Mouse (Mus musculus) testis, adult 2 months (tissue): ENCODE data around the gene Morf4l2. TPM values are rescaled to one million over a fixed set of nuclear protein-coding genes. Genes with fewer than 3 reads are reported as not detected.
A peak's percentile ranks its signal among the peaks of the same experiment; 100 is the strongest.

ENCODE experiments used
- H3K27ac ChIP-seq: fragments of 200-500 bp; 2 replicates; pipeline ENCODE4 v1.5.1; 2012; ENCODE audit warnings: low read depth, low read length; ENCODE audit not compliant: control insufficient read depth, insufficient read depth
- H3K27me3 ChIP-seq: fragments of 200-500 bp; 2 replicates; pipeline ENCODE4 v1.6.1; 2012; ENCODE audit warnings: mild to moderate bottlenecking, low read length, moderate library complexity; ENCODE audit not compliant: control insufficient read depth, insufficient read depth
- H3K36me3 ChIP-seq: fragments of 200-500 bp; 2 replicates; pipeline ENCODE4 v1.6.1; 2012; ENCODE audit warnings: mild to moderate bottlenecking, low read length; ENCODE audit not compliant: control insufficient read depth, insufficient read depth
- H3K4me1 ChIP-seq: fragments of 200-500 bp; 2 replicates; pipeline ENCODE4 v1.6.1; 2012; ENCODE audit warnings: low read length; ENCODE audit not compliant: control insufficient read depth, insufficient read depth
- H3K4me3 ChIP-seq: fragments of 200-500 bp; 2 replicates; pipeline ENCODE4 v1.5.1; 2012; ENCODE audit warnings: low read depth, mild to moderate bottlenecking, low read length, moderate library complexity, mixed read lengths; ENCODE audit not compliant: control insufficient read depth
- CTCF ChIP-seq: fragments of 200-500 bp; IDR thresholded peaks from 2 replicates; pipeline ENCODE4 v1.5.1; 2012; ENCODE audit warnings: low read depth, mild to moderate bottlenecking, inconsistent platforms, low read length, moderate library complexity; ENCODE audit not compliant: control insufficient read depth, insufficient read depth, insufficient replicate concordance
- POLR2A ChIP-seq: fragments of 200-500 bp; IDR thresholded peaks from 2 replicates; pipeline ENCODE4 v1.6.1; 2012; ENCODE audit warnings: low read depth, mild to moderate bottlenecking, inconsistent platforms, low read length, moderate library complexity; ENCODE audit not compliant: control insufficient read depth
- polyA plus RNA-seq: library from polyadenylated mRNA; depleted of rRNA; stranded (reverse); fragments of >200 nt; gene quantifications from 2 replicates; pipeline ENCODE4 v1.2.3, GENCODE M21; 2012

The Morf4l2 gene
- polyA plus RNA-seq, 1 experiment, result 22.6 TPM

DNA sequence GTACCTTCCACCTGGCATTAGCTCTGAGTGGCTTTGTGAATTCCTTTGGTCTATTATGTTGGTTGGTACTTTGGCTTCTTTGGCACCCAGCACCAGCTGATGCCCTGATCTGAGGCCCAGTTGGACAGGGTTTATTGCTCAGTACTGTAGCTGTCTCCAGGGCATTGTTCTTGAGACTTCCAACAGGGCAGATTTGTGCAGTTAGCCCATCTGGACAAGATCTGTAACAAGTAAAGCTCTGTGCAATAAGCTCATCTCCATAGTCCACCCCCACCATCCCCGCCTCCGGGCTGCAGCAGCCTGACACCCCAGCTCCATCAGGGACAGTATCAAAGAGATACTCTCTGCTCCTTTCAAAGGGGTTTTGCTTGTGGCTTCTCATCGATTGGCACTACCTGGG, 12.0 kb upstream of the Morf4l2 start:
- H3K27ac ChIP-seq, result no peak overlapping the region
- no peaks in the 10 kb centered on the region for H3K27me3 ChIP-seq
- TF ChIP-seq POLR2A (no peak), CTCF (no peak)
- H3K36me3 ChIP-seq, result no peaks in the 10 kb centered on the region
- H3K4me1 ChIP-seq, result no peaks in the 10 kb centered on the region
- H3K4me3 ChIP-seq, result no peak overlapping the region

DNA sequence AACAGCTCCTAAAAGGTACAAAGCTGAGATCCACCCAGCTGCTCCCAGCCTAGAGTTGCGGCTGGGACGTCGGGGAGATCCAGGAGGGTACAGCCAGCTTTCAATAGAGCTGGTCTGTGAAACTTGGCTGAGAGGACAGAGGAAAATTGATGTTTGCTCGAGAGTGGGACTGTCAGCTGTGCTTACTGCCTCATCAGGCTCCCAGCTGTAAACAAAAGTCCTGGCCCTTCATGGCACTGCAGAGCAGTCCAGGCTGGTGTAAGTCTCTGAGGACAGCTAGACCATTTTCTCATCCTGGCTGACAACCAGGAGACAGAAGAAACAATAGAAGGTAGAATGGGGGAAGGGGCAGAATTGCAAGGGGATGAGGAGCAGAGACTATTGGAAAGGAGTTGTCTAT, 5.8 kb upstream of the Morf4l2 start:
- Histone ChIP-seq H3K4me1 (no peaks in the 10 kb centered on the region), H3K27ac (no peak overlapping the region), H3K36me3 (no peaks in the 10 kb centered on the region), H3K4me3 (no peak overlapping the region), H3K27me3 (no peaks in the 10 kb centered on the region)
- no peak for TF ChIP-seq POLR2A
- no peak for TF ChIP-seq CTCF

DNA sequence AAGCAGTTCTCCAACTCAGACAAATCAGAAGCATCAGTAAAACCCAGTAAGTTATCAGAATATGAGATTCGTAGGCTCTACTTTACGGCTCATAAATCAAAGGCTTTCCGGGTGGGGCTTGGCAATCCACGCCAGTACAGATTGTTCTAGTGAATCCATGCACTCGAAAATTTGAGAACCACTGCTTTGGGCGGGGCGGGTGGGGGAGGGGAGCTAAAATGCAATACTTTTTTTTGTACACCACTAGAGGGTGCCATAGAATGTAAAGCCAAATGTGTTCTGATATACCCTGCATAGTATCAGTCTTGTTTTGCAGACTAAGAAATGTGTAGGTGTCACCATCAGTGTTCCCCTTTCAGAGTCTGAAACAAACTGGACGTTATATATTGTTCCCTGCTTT, 1.2 kb upstream of the Morf4l2 start:
- Histone ChIP-seq H3K27ac (no peak overlapping the region), H3K4me1 (no peaks in the 10 kb centered on the region), H3K4me3 (no peak overlapping the region), H3K36me3 (no peaks in the 10 kb centered on the region), H3K27me3 (no peaks in the 10 kb centered on the region)
- TF ChIP-seq CTCF, result no peak
- TF ChIP-seq POLR2A, result no peak

DNA sequence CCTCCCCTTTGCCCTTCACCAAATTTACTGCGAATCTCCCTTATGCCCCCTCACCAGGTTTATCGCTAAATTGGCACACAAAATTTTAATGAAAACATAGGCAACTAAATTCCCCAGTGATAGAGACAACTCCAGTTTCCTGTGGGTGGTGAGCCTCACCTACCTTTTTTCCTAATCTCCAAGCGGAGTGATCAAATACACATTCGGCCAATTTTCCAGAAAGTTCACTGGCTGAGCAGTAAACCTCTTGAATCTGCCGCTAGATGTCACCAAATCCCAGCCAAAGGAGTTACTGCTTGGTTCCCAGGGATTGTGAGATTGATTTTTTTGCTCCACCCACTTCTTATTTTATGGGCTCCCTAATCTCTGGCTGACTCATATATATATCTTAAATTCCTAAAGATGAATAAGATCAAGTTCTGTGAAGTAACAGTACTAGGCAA, 808 bp downstream of the Morf4l2 start:
- no peaks in the 10 kb centered on the region for H3K27me3 ChIP-seq
- no peaks in the 10 kb centered on the region for H3K4me1 ChIP-seq
- H3K36me3 ChIP-seq, result no peaks in the 10 kb centered on the region
- peak overlapping the region; percentile 96 for H3K27ac ChIP-seq
- TF ChIP-seq CTCF, result no peak
- no peak for TF ChIP-seq POLR2A
- peak overlapping the region; percentile 95 for H3K4me3 ChIP-seq

DNA sequence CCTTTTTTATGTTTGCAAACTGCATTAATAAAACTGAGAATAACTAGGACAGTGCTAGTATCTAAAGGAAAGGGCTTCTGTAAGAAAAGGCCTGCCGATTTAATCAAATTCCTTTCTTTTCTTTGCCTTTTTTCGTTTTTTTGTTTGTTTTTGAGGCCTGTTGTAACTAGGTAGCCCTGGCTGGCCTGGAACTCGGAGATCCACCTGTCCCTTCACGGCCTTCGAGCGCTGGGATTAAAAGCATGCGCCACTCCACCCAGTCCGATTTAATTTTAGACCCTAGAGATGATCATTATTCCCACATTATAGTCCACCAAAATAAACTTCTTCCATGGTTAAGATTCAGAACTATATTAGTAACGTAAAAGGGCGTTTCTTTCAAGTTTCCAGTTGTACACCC, 1.2 kb downstream of the Morf4l2 start:
- Histone ChIP-seq H3K4me1 (no peaks in the 10 kb centered on the region), H3K27me3 (no peaks in the 10 kb centered on the region), H3K27ac (peak overlapping the region; percentile 96), H3K36me3 (no peaks in the 10 kb centered on the region), H3K4me3 (peak overlapping the region; percentile 95)
- TF ChIP-seq CTCF (no peak), POLR2A (no peak)

DNA sequence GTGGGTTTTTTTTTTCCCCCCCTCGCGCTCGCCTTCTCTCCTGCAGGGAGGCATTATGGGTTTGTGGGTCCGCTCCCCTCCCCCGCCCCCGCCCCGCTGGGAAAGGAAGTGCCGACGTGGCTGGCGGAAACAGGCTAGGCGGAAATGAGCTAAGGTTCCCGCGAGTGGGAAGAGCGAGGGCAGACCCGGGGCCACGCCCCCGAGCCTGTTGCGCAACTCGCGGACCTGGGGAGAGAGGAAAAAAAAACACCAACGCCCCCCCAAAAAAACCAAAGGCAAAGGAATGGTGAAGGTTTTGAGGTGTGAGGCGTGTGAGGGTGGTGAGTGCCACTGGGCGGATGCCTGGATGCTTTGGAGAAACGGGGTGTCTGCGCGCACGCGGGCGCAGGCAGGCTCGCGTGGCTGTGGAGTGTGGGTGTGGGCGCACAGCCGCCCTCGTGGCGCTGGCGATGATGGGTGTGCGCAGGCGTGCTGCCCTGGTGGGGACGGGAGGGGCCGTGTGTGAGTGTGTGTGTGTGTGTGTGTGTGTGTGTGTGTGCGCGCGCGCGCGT, 1.8 kb downstream of the Morf4l2 start:
- Histone ChIP-seq H3K27me3 (no peaks in the 10 kb centered on the region), H3K27ac (peak overlapping the region; percentile 96), H3K4me1 (no peaks in the 10 kb centered on the region), H3K4me3 (peak overlapping the region; percentile 95), H3K36me3 (no peaks in the 10 kb centered on the region)
- TF ChIP-seq POLR2A, result peak; percentile 24; the same call in 1 of the 2 replicates
- TF ChIP-seq CTCF, result no peak

DNA sequence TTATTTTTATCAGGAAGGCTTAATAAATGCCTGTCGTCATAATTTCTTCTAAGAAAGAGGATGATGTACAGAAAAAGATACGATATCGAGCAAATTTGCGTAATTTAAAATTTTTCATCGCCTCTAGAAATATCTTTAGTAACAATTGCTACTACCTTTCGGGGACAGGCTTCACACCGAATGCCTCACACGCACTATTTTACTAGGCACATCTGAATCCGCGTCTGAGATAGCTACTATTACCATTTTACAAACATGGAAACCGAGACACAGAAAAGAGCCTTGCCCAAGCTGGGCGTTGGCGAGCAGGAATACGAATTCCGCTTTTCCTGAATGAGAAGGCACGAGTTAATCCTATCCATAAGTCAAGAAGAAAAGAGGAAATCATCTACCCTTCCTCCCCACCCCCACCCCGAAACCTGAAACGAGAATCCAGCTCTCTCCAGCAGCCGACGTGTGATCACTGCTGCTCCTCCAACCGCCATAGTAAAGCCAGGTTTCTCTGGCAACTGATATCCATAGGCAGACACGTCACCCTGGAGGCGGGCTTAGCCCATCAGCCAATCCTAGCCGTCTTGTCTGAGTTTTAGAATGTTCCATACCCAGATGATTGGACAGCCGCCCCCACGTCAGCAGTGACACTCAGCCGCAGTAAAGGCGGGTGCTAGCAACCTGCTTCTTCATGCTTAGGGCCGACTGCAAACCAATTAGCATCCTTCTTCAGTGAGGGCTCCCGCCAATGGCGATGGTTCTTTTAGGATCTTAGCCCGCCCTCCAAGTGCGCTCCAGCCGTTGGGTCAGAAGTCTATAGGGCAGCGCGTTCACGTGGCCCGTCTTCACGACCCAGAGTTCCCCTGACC, 2.5 kb downstream of the Morf4l2 start:
- Histone ChIP-seq H3K36me3 (no peaks in the 10 kb centered on the region), H3K4me1 (no peaks in the 10 kb centered on the region), H3K27me3 (no peaks in the 10 kb centered on the region), H3K27ac (peak overlapping the region; percentile 96), H3K4me3 (peak overlapping the region; percentile 95)
- TF ChIP-seq CTCF (no peak), POLR2A (peak; percentile 88)

DNA sequence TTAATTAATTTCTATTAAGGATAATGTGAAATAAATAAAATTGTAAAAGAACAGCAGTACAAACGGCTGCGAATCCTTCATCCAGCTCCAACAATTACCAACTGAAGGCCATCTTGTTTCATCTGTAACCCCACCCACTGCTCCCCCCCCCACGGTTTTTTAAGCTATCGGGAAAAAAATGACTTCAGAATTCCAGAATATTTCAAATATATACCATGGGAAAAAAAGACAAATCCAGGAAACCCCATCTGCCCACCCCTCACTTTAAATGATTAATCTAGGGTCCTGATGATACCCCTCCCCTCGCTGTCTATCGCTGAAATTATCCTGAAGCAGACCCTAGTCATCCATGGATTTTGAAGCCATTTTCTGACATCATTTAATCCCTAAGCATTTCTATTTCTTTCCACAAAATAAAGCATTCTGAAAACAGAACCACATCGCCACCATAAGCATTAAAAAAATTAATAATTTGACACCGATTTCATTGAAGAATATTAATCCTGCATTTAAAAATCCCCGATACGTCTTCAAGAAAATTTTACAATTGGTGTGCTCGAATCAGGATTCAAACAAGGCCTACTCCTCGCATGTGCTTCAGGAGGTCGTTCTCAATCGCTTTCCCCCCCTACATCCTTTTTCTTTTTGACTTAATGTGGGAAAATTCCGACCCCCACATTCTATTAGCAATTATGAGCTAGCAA, 3.3 kb downstream of the Morf4l2 start:
- H3K27ac ChIP-seq, result peak overlapping the region; percentile 36; the same call in 1 of the 2 replicates
- H3K27me3 ChIP-seq, result no peaks in the 10 kb centered on the region
- H3K4me3 ChIP-seq, result peak overlapping the region; percentile 67
- TF ChIP-seq POLR2A, result no peak
- no peak for TF ChIP-seq CTCF
- H3K36me3 ChIP-seq, result no peaks in the 10 kb centered on the region
- no peaks in the 10 kb centered on the region for H3K4me1 ChIP-seq
